Mouse (Mus musculus) midbrain, embryonic 16.5 days (tissue): ENCODE measurements around the gene Gab2. TPM values are rescaled to one million over a fixed set of nuclear protein-coding genes. Genes with fewer than 3 reads are reported as not detected.

Experiments used
- ATAC-seq: fragments of 200-750 bp; cut with Nextera tagmentation; 2 replicates; pipeline ENCODE4 v1.8.0; 2017; ENCODE audit warnings: moderate TSS enrichment
- H3K27ac ChIP-seq: fragments of 300-500 bp; sonication (generic); 2 replicates; pipeline ENCODE4 v1.5.1; 2014; ENCODE audit warnings: mild to moderate bottlenecking, low read length, mixed read lengths
- H3K27me3 ChIP-seq: fragments of 300-500 bp; sonication (generic); 2 replicates; pipeline ENCODE4 v1.6.1; 2014; ENCODE audit warnings: low read depth, low read length, mixed read lengths; ENCODE audit not compliant: control insufficient read depth, insufficient read depth
- H3K36me3 ChIP-seq: fragments of 300-500 bp; sonication (generic); 2 replicates; pipeline ENCODE4 v1.6.1; 2014; ENCODE audit warnings: mild to moderate bottlenecking, low read length, moderate library complexity, mixed read lengths; ENCODE audit not compliant: control insufficient read depth, insufficient read depth
- H3K4me1 ChIP-seq: fragments of 300-500 bp; sonication (generic); 2 replicates; pipeline ENCODE4 v1.6.1; 2014; ENCODE audit warnings: mild to moderate bottlenecking, low read length, mixed read lengths; ENCODE audit not compliant: control insufficient read depth, insufficient read depth
- H3K4me2 ChIP-seq: fragments of 300-500 bp; sonication (generic); 2 replicates; pipeline ENCODE4 v1.6.1; 2014; ENCODE audit warnings: mild to moderate bottlenecking, low read length, mixed read lengths
- H3K4me3 ChIP-seq: fragments of 300-500 bp; sonication (generic); 2 replicates; pipeline ENCODE4 v1.5.1; 2014; ENCODE audit warnings: low read depth, mild to moderate bottlenecking, low read length, moderate library complexity, mixed read lengths
- H3K9ac ChIP-seq: fragments of 300-500 bp; sonication (generic); 2 replicates; pipeline ENCODE4 v1.6.1; 2014; ENCODE audit warnings: low read depth, low read length, mixed read lengths
- H3K9me3 ChIP-seq: fragments of 300-500 bp; sonication (generic); replicated peaks from 2 replicates; pipeline ENCODE4 v1.6.1; 2014; ENCODE audit warnings: mild to moderate bottlenecking, low read length, mixed read lengths; ENCODE audit not compliant: control insufficient read depth, poor library complexity, severe bottlenecking
- WGBS: fragments of 180-500 bp; shearing (Covaris S2); extraction: QIAGEN DNeasy Blood & Tissue Kit; methylation state at CpG from one replicate; pipeline ENCODE4 v1.1.7; 2014; 5-methylcytosine and 5-hydroxymethylcytosine counted together
- polyA plus RNA-seq: library from polyadenylated mRNA; unstranded; fragments of >200 nt; fragmentation: Nextera tagmentation; extraction: Ambion mirVana; gene quantifications from 2 replicates; pipeline ENCODE4 v1.2.1, GENCODE M21; 2015

Gab2 gene
- 19.9 and 20.3 TPM in 2 replicates for polyA plus RNA-seq

- Histone ChIP-seq H3K4me3 (peak within 1 kb of the TSS; percentile 78), H3K4me1 (peaks cover 9% of the 10 kb centered on the region), H3K9me3 (no peaks in the 10 kb centered on the region), H3K27me3 (no peaks in the 10 kb centered on the region), H3K4me2 (peak within 1 kb of the TSS; percentile 86), H3K36me3 (no peaks in the 10 kb centered on the region), H3K27ac (peak within 1 kb of the TSS; percentile 81), H3K9ac (peak within 1 kb of the TSS; percentile 92)
- WGBS, result under 1% methylated on average over 35 of the region's 83 CpGs
- peak; percentile 85 for ATAC-seq
Observed at GRCm38 (mm10) chr7:97081242-97081958, at the start of gene Gab2. Gene Gab2 (plus strand): TSS chr7:97081586.

GRCm38 (mm10) chr7:97032412-97032811 is 49.0 kb upstream of the Gab2 start:
- Histone ChIP-seq H3K4me2 (no peak overlapping the region), H3K4me1 (no peaks in the 10 kb centered on the region), H3K36me3 (no peaks in the 10 kb centered on the region), H3K27me3 (no peaks in the 10 kb centered on the region), H3K4me3 (no peak overlapping the region), H3K27ac (no peak overlapping the region), H3K9me3 (no peaks in the 10 kb centered on the region), H3K9ac (no peak overlapping the region)
- 77% methylated on average over 2 of the region's 2 CpGs for WGBS
- no peak for ATAC-seq

- no peak overlapping the region for H3K27ac ChIP-seq
- no peak for ATAC-seq
- H3K27me3 ChIP-seq, result no peaks in the 10 kb centered on the region
- H3K4me1 ChIP-seq, result no peaks in the 10 kb centered on the region
- H3K9me3 ChIP-seq, result no peaks in the 10 kb centered on the region
- no peak overlapping the region for H3K4me3 ChIP-seq
- 74% methylated on average over 4 of the region's 4 CpGs for whole genome bisulfite sequencing
- H3K9ac ChIP-seq, result no peak overlapping the region
- H3K4me2 ChIP-seq, result no peak overlapping the region
- H3K36me3 ChIP-seq, result 0 out of 2 replicates have a peak, but pooled peaks cover 3% of the 10 kb centered on the region
Observed at GRCm38 (mm10) chr7:97039641-97040040, 41.7 kb upstream of the Gab2 start.

GRCm38 (mm10) chr7:97041868-97042449 is 39.4 kb upstream of the Gab2 start:
- 88% methylated on average over 6 of the region's 6 CpGs for WGBS
- Histone ChIP-seq H3K4me3 (no peak overlapping the region), H3K9me3 (no peaks in the 10 kb centered on the region), H3K27me3 (no peaks in the 10 kb centered on the region), H3K27ac (no peak overlapping the region), H3K4me2 (no peak overlapping the region), H3K36me3 (0 out of 2 replicates have a peak, but pooled peaks cover 3% of the 10 kb centered on the region), H3K4me1 (no peaks in the 10 kb centered on the region), H3K9ac (no peak overlapping the region)
- ATAC-seq, result no peak

GRCm38 (mm10) chr7:97042981-97043380 is 38.4 kb upstream of the Gab2 start:
- ATAC-seq, result no peak
- no peaks in the 10 kb centered on the region for H3K27me3 ChIP-seq
- H3K9ac ChIP-seq, result no peak overlapping the region
- H3K36me3 ChIP-seq, result 0 out of 2 replicates have a peak, but pooled peaks cover 3% of the 10 kb centered on the region
- 90% methylated on average over 1 of the region's 1 CpGs for WGBS
- no peak overlapping the region for H3K27ac ChIP-seq
- H3K4me2 ChIP-seq, result no peak overlapping the region
- H3K4me3 ChIP-seq, result no peak overlapping the region
- no peaks in the 10 kb centered on the region for H3K9me3 ChIP-seq
- H3K4me1 ChIP-seq, result no peaks in the 10 kb centered on the region

GRCm38 (mm10) chr7:97060966-97061365 is 20.4 kb upstream of the Gab2 start:
- Histone ChIP-seq H3K9me3 (no peaks in the 10 kb centered on the region), H3K4me3 (no peak overlapping the region), H3K4me2 (no peak overlapping the region), H3K27me3 (no peaks in the 10 kb centered on the region), H3K27ac (no peak overlapping the region), H3K4me1 (no peaks in the 10 kb centered on the region), H3K9ac (no peak overlapping the region), H3K36me3 (no peaks in the 10 kb centered on the region)
- ATAC-seq, result no peak
- 93% methylated on average over 2 of the region's 2 CpGs for WGBS

- Histone ChIP-seq H3K27ac (no peak overlapping the region), H3K9me3 (no peaks in the 10 kb centered on the region), H3K27me3 (no peaks in the 10 kb centered on the region), H3K9ac (no peak overlapping the region), H3K36me3 (no peaks in the 10 kb centered on the region), H3K4me3 (no peak overlapping the region), H3K4me2 (no peak overlapping the region), H3K4me1 (no peaks in the 10 kb centered on the region)
- no peak for ATAC-seq
- 89% methylated on average over 3 of the region's 3 CpGs for WGBS
Observed at GRCm38 (mm10) chr7:97071512-97071911, 9.9 kb upstream of the Gab2 start.

- ATAC-seq, result no peak
Observed at GRCm38 (mm10) chr7:97072061-97072460, 9.3 kb upstream of the Gab2 start.

GRCm38 (mm10) chr7:97074974-97075373 is 6.4 kb upstream of the Gab2 start:
- H3K9me3 ChIP-seq, result no peaks in the 10 kb centered on the region
- ATAC-seq, result no peak
- no peak overlapping the region for H3K4me3 ChIP-seq
- H3K4me2 ChIP-seq, result no peak overlapping the region
- H3K27ac ChIP-seq, result no peak overlapping the region
- no peaks in the 10 kb centered on the region for H3K27me3 ChIP-seq
- H3K9ac ChIP-seq, result no peak overlapping the region
- H3K36me3 ChIP-seq, result no peaks in the 10 kb centered on the region
- WGBS, result 52% methylated on average over 1 of the region's 1 CpGs
- H3K4me1 ChIP-seq, result no peaks in the 10 kb centered on the region

More at GRCm38 (mm10) chr7:97072061-97072460, 9.3 kb upstream of the Gab2 start:
- Histone ChIP-seq H3K36me3 (no peaks in the 10 kb centered on the region), H3K27me3 (no peaks in the 10 kb centered on the region), H3K9ac (no peak overlapping the region), H3K4me3 (no peak overlapping the region), H3K9me3 (no peaks in the 10 kb centered on the region), H3K4me2 (no peak overlapping the region), H3K27ac (no peak overlapping the region), H3K4me1 (no peaks in the 10 kb centered on the region)
- 86% methylated on average over 5 of the region's 5 CpGs for WGBS
